Mouse (Mus musculus) myocyte (in vitro differentiated cells): ENCODE data around the gene Uba5. TPM values are rescaled to one million over a fixed set of nuclear protein-coding genes. Genes with fewer than 3 reads are reported as not detected.

ENCODE experiments used
- H3K27me3 ChIP-seq: one replicate; pipeline ENCODE4 v1.6.1; 2011; ENCODE audit not compliant: control insufficient read depth, insufficient read depth, insufficient read length
- H3K36me3 ChIP-seq: one replicate; pipeline ENCODE4 v1.6.1; 2011; ENCODE audit not compliant: control insufficient read depth, insufficient read depth
- H3K4me2 ChIP-seq: one replicate; pipeline ENCODE4 v1.6.1; 2011; ENCODE audit warnings: low read depth, control low read depth
- H3K4me3 ChIP-seq: one replicate; pipeline ENCODE4 v1.5.1; 2011; ENCODE audit warnings: mild to moderate bottlenecking, control low read depth, moderate library complexity
- H3K79me2 ChIP-seq: one replicate; pipeline ENCODE4 v1.6.1; 2011; ENCODE audit not compliant: control insufficient read depth, insufficient read depth
- H3ac ChIP-seq: one replicate; pipeline ENCODE4 v1.6.1; 2011; ENCODE audit not compliant: control insufficient read depth, insufficient read length
- CEBPB ChIP-seq: IDR thresholded peaks from 2 replicates; pipeline ENCODE4 v1.6.1; 2011; ENCODE audit warnings: mild to moderate bottlenecking, moderate library complexity; ENCODE audit not compliant: poor library complexity, insufficient read depth, severe bottlenecking
- E2F4 ChIP-seq: IDR thresholded peaks from one replicate; pipeline ENCODE4 v1.6.1; 2011; ENCODE audit warnings: mild to moderate bottlenecking, control low read depth, moderate library complexity; ENCODE audit not compliant: insufficient read depth
- MAX ChIP-seq: IDR thresholded peaks from one replicate; pipeline ENCODE4 v1.6.1; 2011; ENCODE audit warnings: low read depth, mild to moderate bottlenecking, control low read depth
- MYOD1 ChIP-seq, 3 experiments: IDR thresholded peaks; one replicate each; pipeline ENCODE4 v1.6.1; 2011; ENCODE audit warnings: control low read depth in 2 of 3, low read depth in 2 of 3, mild to moderate bottlenecking in 2 of 3, moderate library complexity in 1 of 3; ENCODE audit not compliant: insufficient read length in 2 of 3, control insufficient read depth in 1 of 3
- MYOG ChIP-seq, 3 experiments: IDR thresholded peaks; one replicate each; pipeline ENCODE4 v1.6.1; 2011; ENCODE audit warnings: control low read depth in 2 of 3, low read depth in 2 of 3, mild to moderate bottlenecking in 2 of 3; ENCODE audit not compliant: insufficient read length in 2 of 3, control insufficient read depth in 1 of 3, insufficient read depth in 1 of 3
- POLR2A ChIP-seq: IDR thresholded peaks from one replicate; pipeline ENCODE4 v1.6.1; 2011; ENCODE audit warnings: low read depth, mild to moderate bottlenecking, control low read depth, moderate library complexity; ENCODE audit not compliant: insufficient read length
- POLR2AphosphoS2 ChIP-seq: IDR thresholded peaks from one replicate; pipeline ENCODE4 v1.6.1; 2011; ENCODE audit warnings: low read depth, control low read depth; ENCODE audit not compliant: insufficient read length
- REST ChIP-seq: IDR thresholded peaks from one replicate; pipeline ENCODE4 v1.6.1; 2011; ENCODE audit warnings: mild to moderate bottlenecking, control low read depth, moderate library complexity; ENCODE audit not compliant: insufficient read depth, insufficient read length
- SRF ChIP-seq: IDR thresholded peaks from one replicate; pipeline ENCODE4 v1.6.1; 2011; ENCODE audit warnings: low read depth; ENCODE audit not compliant: control insufficient read depth, insufficient read length
- TCF12 ChIP-seq: IDR thresholded peaks from one replicate; pipeline ENCODE4 v1.6.1; 2011; ENCODE audit warnings: mild to moderate bottlenecking, control low read depth; ENCODE audit not compliant: poor library complexity, insufficient read depth, severe bottlenecking
- TCF3 ChIP-seq: IDR thresholded peaks from one replicate; pipeline ENCODE4 v1.6.1; 2011; ENCODE audit warnings: low read depth, control low read depth; ENCODE audit not compliant: insufficient read length
- USF1 ChIP-seq: IDR thresholded peaks from one replicate; pipeline ENCODE4 v1.6.1; 2011; ENCODE audit warnings: low read depth, mild to moderate bottlenecking, control low read depth, moderate library complexity
- polyA plus RNA-seq: library from polyadenylated mRNA; unstranded; fragments of >200 nt; fragmentation: generic; extraction: Trizol; gene quantifications from one replicate; pipeline ENCODE4 v1.2.1, GENCODE M21; 2012; ENCODE audit warnings: missing spikeins

Gene Uba5
- polyA plus RNA-seq, 1 experiment, result 20.5 TPM

GRCm38 (mm10) chr9:104106930-104107329, 44.0 kb upstream of the Uba5 start:
- Histone ChIP-seq H3ac (no peak overlapping the region), H3K79me2 (no peaks in the 10 kb centered on the region), H3K4me2 (no peak overlapping the region), H3K36me3 (no peaks in the 10 kb centered on the region), H3K4me3 (no peak overlapping the region), H3K27me3 (no peaks in the 10 kb centered on the region)
- TF ChIP-seq CEBPB (no peak), MAX (no peak), USF1 (no peak), REST (no peak), TCF3 (no peak), TCF12 (no peak), MYOD1 (IDR thresholded peaks at IDR 0.05; ENCODE audit: control insufficient read depth in 1 of 3, insufficient read length in 2 of 3, low read depth in 2 of 3) (no peak), POLR2AphosphoS2 (no peak), MYOG (IDR thresholded peaks at IDR 0.05; ENCODE audit: control insufficient read depth in 1 of 3, insufficient read depth in 1 of 3, insufficient read length in 2 of 3, low read depth in 2 of 3) (no peak), POLR2A (no peak), SRF (no peak), E2F4 (no peak)

- Histone ChIP-seq H3K4me2 (no peak overlapping the region), H3ac (no peak overlapping the region), H3K79me2 (no peaks in the 10 kb centered on the region), H3K36me3 (no peaks in the 10 kb centered on the region), H3K4me3 (no peak overlapping the region), H3K27me3 (no peaks in the 10 kb centered on the region)
- TF ChIP-seq USF1 (no peak), POLR2A (no peak), CEBPB (no peak), POLR2AphosphoS2 (no peak), MYOD1 (IDR thresholded peaks at IDR 0.05; ENCODE audit: control insufficient read depth in 1 of 3, insufficient read length in 2 of 3, low read depth in 2 of 3) (no peak), MYOG (IDR thresholded peaks at IDR 0.05; ENCODE audit: control insufficient read depth in 1 of 3, insufficient read depth in 1 of 3, insufficient read length in 2 of 3, low read depth in 2 of 3) (no peak), E2F4 (no peak), REST (no peak), TCF12 (no peak), TCF3 (no peak), MAX (no peak), SRF (no peak)
These were observed 42.1 kb upstream of the Uba5 start for GRCm38 (mm10) chr9:104104986-104105385.

GRCm38 (mm10) chr9:104102901-104103300, 40.0 kb upstream of the Uba5 start:
- Histone ChIP-seq H3ac (no peak overlapping the region), H3K79me2 (no peaks in the 10 kb centered on the region), H3K4me3 (no peak overlapping the region), H3K27me3 (no peaks in the 10 kb centered on the region), H3K36me3 (no peaks in the 10 kb centered on the region), H3K4me2 (no peak overlapping the region)
- TF ChIP-seq TCF12 (no peak), MYOD1 (IDR thresholded peaks at IDR 0.05; ENCODE audit: control insufficient read depth in 1 of 3, insufficient read length in 2 of 3, low read depth in 2 of 3) (no peak), E2F4 (no peak), REST (no peak), MAX (no peak), CEBPB (no peak), TCF3 (no peak), SRF (no peak)

- Histone ChIP-seq H3K27me3 (no peaks in the 10 kb centered on the region), H3K36me3 (no peaks in the 10 kb centered on the region), H3K79me2 (no peaks in the 10 kb centered on the region), H3K4me3 (no peak overlapping the region), H3ac (no peak overlapping the region), H3K4me2 (no peak overlapping the region)
- TF ChIP-seq CEBPB, result no peak
- TF ChIP-seq POLR2A, result no peak
- TF ChIP-seq E2F4, result no peak
- TF ChIP-seq MYOG (IDR thresholded peaks at IDR 0.05; ENCODE audit: control insufficient read depth in 1 of 3, insufficient read depth in 1 of 3, insufficient read length in 2 of 3, low read depth in 2 of 3), result no peak
- no peak for TF ChIP-seq REST
- no peak for TF ChIP-seq POLR2AphosphoS2
- no peak for TF ChIP-seq SRF
- no peak for TF ChIP-seq MAX
- no peak for TF ChIP-seq MYOD1 (IDR thresholded peaks at IDR 0.05; ENCODE audit: control insufficient read depth in 1 of 3, insufficient read length in 2 of 3, low read depth in 2 of 3)
- TF ChIP-seq TCF12, result no peak
- TF ChIP-seq TCF3, result no peak
- TF ChIP-seq USF1, result no peak
These were observed 39.4 kb upstream of the Uba5 start for GRCm38 (mm10) chr9:104102301-104102700.

GRCm38 (mm10) chr9:104101458-104101857, 38.5 kb upstream of the Uba5 start:
- no peak overlapping the region for H3K4me3 ChIP-seq
- TF ChIP-seq E2F4, result no peak
- no peak for TF ChIP-seq POLR2AphosphoS2
- no peak for TF ChIP-seq USF1
- no peaks in the 10 kb centered on the region for H3K27me3 ChIP-seq
- H3K79me2 ChIP-seq, result no peaks in the 10 kb centered on the region
- H3K4me2 ChIP-seq, result no peak overlapping the region
- H3K36me3 ChIP-seq, result no peaks in the 10 kb centered on the region
- H3ac ChIP-seq, result no peak overlapping the region
